Mouse (Mus musculus): ENCODE results near the gene Olfr1489. TPM values are rescaled to one million over a fixed set of nuclear protein-coding genes. Genes with fewer than 3 reads are reported as not detected.

The Olfr1489 gene
- polyA plus RNA-seq (2012; rRNA removed) = not detected in 2 replicates

GRCm38 (mm10) chr19:13631321-13631720 is at the start of gene Olfr1489:
Gene Olfr1489, plus strand, starts transcription at chr19:13631621.

GRCm38 (mm10) chr19:13583211-13583610 is 48.2 kb upstream of the Olfr1489 start, which contains the start of gene Olfr1484:
Gene Olfr1484, plus strand, starts transcription at chr19:13583511.

GRCm38 (mm10) chr19:13617075-13617474 is 14.3 kb upstream of the Olfr1489 start, which contains the start of gene Olfr1487:
Gene Olfr1487, plus strand, starts transcription at chr19:13617375.

GRCm38 (mm10) chr19:13650791-13651190 is 19.4 kb downstream of the Olfr1489 start, which contains the start of gene Olfr1490:
Gene Olfr1490, plus strand, starts transcription at chr19:13651091.

Other genes starting within 250 kb of the Olfr1489 start
- gene Olfr1469, start 223.8 kb upstream of the Olfr1489 start, polyA plus RNA-seq (2012; rRNA removed) = not detected in 2 replicates
- gene Olfr1471, start 188.2 kb upstream of the Olfr1489 start, polyA plus RNA-seq (2012; rRNA removed) = not detected in 2 replicates
- gene Olfr1472, start 175.5 kb upstream of the Olfr1489 start, polyA plus RNA-seq (2012; rRNA removed) = not detected in 2 replicates
- gene Olfr1474, start 162.1 kb upstream of the Olfr1489 start, polyA plus RNA-seq (2012; rRNA removed) = not detected in 2 replicates
- not detected in 2 replicates for gene Olfr1475, start 151.4 kb upstream of the Olfr1489 start, polyA plus RNA-seq (2012; rRNA removed)
- gene Olfr1477, start 131.1 kb upstream of the Olfr1489 start, polyA plus RNA-seq (2012; rRNA removed) = not detected in 2 replicates
- gene Olfr1480, start 103.7 kb upstream of the Olfr1489 start, polyA plus RNA-seq (2012; rRNA removed) = not detected in 2 replicates
- not detected in 2 replicates for gene Olfr1484, start 48.1 kb upstream of the Olfr1489 start, polyA plus RNA-seq (2012; rRNA removed)
- gene Olfr1487, start 14.2 kb upstream of the Olfr1489 start, polyA plus RNA-seq (2012; rRNA removed) = not detected in 2 replicates
- not detected in 2 replicates for gene Olfr1490, start 19.5 kb downstream of the Olfr1489 start, polyA plus RNA-seq (2012; rRNA removed)
- gene Olfr1491, start 65.6 kb downstream of the Olfr1489 start, polyA plus RNA-seq (2012; rRNA removed) = not detected in 2 replicates
- not detected in 2 replicates for gene Olfr1493-ps1, start 91.7 kb downstream of the Olfr1489 start, polyA plus RNA-seq (2012; rRNA removed)
- gene Olfr1494, start 108.1 kb downstream of the Olfr1489 start, polyA plus RNA-seq (2012; rRNA removed) = not detected in 2 replicates
- not detected in 2 replicates for gene Olfr1495, start 133.0 kb downstream of the Olfr1489 start, polyA plus RNA-seq (2012; rRNA removed)
- not detected in 2 replicates for gene Olfr1496, start 146.3 kb downstream of the Olfr1489 start, polyA plus RNA-seq (2012; rRNA removed)
- not detected in 2 replicates for gene Olfr1497, start 166.6 kb downstream of the Olfr1489 start, polyA plus RNA-seq (2012; rRNA removed)
- gene Olfr1499, start 187.8 kb downstream of the Olfr1489 start, polyA plus RNA-seq (2012; rRNA removed) = not detected in 2 replicates
- gene Olfr1500, start 198.9 kb downstream of the Olfr1489 start, polyA plus RNA-seq (2012; rRNA removed) = not detected in 2 replicates
- not detected in 2 replicates for gene Olfr1501, start 219.1 kb downstream of the Olfr1489 start, polyA plus RNA-seq (2012; rRNA removed)
- gene Olfr1502, start 230.2 kb downstream of the Olfr1489 start, polyA plus RNA-seq (2012; rRNA removed) = not detected in 2 replicates

Measured in colon, adult 2 months (tissue).